9 mouse cellular contexts compared by ENCODE assay signal in genomic region chr14:78984296-78984695, GRCm38 (mm10).
DNase-seq lines count a peak whose midpoint lies in the region; ATAC-seq and TF ChIP-seq lines count a peak whose summit lies in the region.
"Had no signal": no experiment of that assay in that cellular context is flagged by ENCODE, and none has a peak within 500 bp of the region (broad histone marks: within the 10 kb centered on the region; RNA-seq: fewer than 3 reads in every experiment).

No protein-coding gene starts in this region.

- no peak for ATAC-seq in stomach, postnatal 0 days (ENCODE audit: low FRiP score, low TSS enrichment)
- ATAC-seq in megakaryocyte, adult 5-6 weeks (ENCODE audit: poor library complexity, severe bottlenecking): no peak

- 38% methylated on average over 2 of the region's 2 CpGs for WGBS in stomach, postnatal 0 days

- intact Hi-C loops in heart, postnatal 14 days (cut with DNase I): loop anchor here (5.0 to 10.0 kb wide), 2 partner anchors 129 to 252 kb away; partner anchors contain the start of gene Dgkh

- peak; percentile 23 to 41 for DNase-seq in heart, adult 18-20 months
- DNase-seq in heart, adult 11 months: no peak
- peak; percentile 24 for DNase-seq in right cerebral cortex, adult 18-20 months
- DNase-seq in right cerebral cortex, postnatal 25 days: no peak
- DNase-seq in heart, postnatal 14 days: peak; percentile 26 to 44
- DNase-seq in stomach, postnatal 0 days (ENCODE audit: low spot score): peak; percentile 21
- no peak for DNase-seq in retina, embryonic 14.5 days (ENCODE audit: low spot score)

- no peaks in the 10 kb centered on the region for H3K9me3 ChIP-seq in stomach, postnatal 0 days (ENCODE audit: control insufficient read depth, low read length)
- H3K9me3 ChIP-seq: embryonic facial prominence, embryonic 15.5 days had no signal

- no peak overlapping the region for H3K9ac ChIP-seq in stomach, postnatal 0 days (ENCODE audit: low read length)
- H3K9ac ChIP-seq: embryonic facial prominence, embryonic 15.5 days had no signal

- no peak overlapping the region for H3K4me3 ChIP-seq in stomach, postnatal 0 days (ENCODE audit: low read depth, low read length)
- H3K4me3 ChIP-seq: embryonic facial prominence, embryonic 15.5 days had no signal

- no peak overlapping the region for H3K27ac ChIP-seq in stomach, postnatal 0 days (replicated peaks)
- H3K27ac ChIP-seq: embryonic facial prominence, embryonic 15.5 days had no signal

- no peak overlapping the region for H3K4me2 ChIP-seq in stomach, postnatal 0 days (replicated peaks; ENCODE audit: low read depth)
- H3K4me2 ChIP-seq: embryonic facial prominence, embryonic 15.5 days had no signal

- no peak for TF ChIP-seq EP300 in stomach, postnatal 0 days (optimal IDR thresholded peaks at IDR 0.05)

- no peaks in the 10 kb centered on the region for H3K36me3 ChIP-seq in stomach, postnatal 0 days (ENCODE audit: control insufficient read depth, insufficient read depth, low read length)
- H3K36me3 ChIP-seq: embryonic facial prominence, embryonic 15.5 days had no signal

- H3K4me1 ChIP-seq in stomach, postnatal 0 days (replicated peaks; ENCODE audit: control insufficient read depth, insufficient read depth): no peaks in the 10 kb centered on the region

- TF ChIP-seq CTCF in stomach, postnatal 0 days (IDR thresholded peaks at IDR 0.05; ENCODE audit: low read depth): no peak

- no peaks in the 10 kb centered on the region for H3K27me3 ChIP-seq in stomach, postnatal 0 days (ENCODE audit: control insufficient read depth, insufficient read depth, low read length)
- H3K27me3 ChIP-seq: embryonic facial prominence, embryonic 15.5 days had no signal

Comparison
In these comparisons a context has a peak if more than half of its experiments do, and no peak if none do; other contexts are left out.
1. DNase-seq: peak in heart, adult 18-20 months (2 of 2), right cerebral cortex, adult 18-20 months (single experiment), heart, postnatal 14 days (2 of 2) and stomach, postnatal 0 days (single experiment); none in heart, adult 11 months (single experiment), right cerebral cortex, postnatal 25 days (single experiment) and retina, embryonic 14.5 days (single experiment).